Mouse (Mus musculus) right cerebral cortex, postnatal 14 days (tissue): Measurements from ENCODE around the gene Trub1.

Source experiments
- DNase-seq: peaks from one replicate; pipeline ENCODE4 v3.0.0; 2022

Trub1 gene

GRCm38 (mm10) chr19:57442936-57443657 is 9.6 kb upstream of the Trub1 start:
- DNase-seq, result no peak

- DNase-seq, result no peak
Measured at GRCm38 (mm10) chr19:57445049-57445448, 7.7 kb upstream of the Trub1 start.

- DNase-seq, result no peak
Measured at GRCm38 (mm10) chr19:57450849-57451248, 1.9 kb upstream of the Trub1 start.

GRCm38 (mm10) chr19:57451762-57452161 is 950 bp upstream of the Trub1 start:
- no peak for DNase-seq

- no peak for DNase-seq
Measured at GRCm38 (mm10) chr19:57453218-57453600, 497 bp downstream of the Trub1 start.

- DNase-seq, result no peak
Measured at GRCm38 (mm10) chr19:57455286-57455960, 2.7 kb downstream of the Trub1 start.

- DNase-seq, result peak; percentile 53
Measured at GRCm38 (mm10) chr19:57457075-57457474, 4.4 kb downstream of the Trub1 start.

- DNase-seq, result no peak
Measured at GRCm38 (mm10) chr19:57463741-57464140, 11.0 kb downstream of the Trub1 start.

- DNase-seq, result no peak
Measured at GRCm38 (mm10) chr19:57465742-57466141, 13.0 kb downstream of the Trub1 start.

- no peak for DNase-seq
Measured at GRCm38 (mm10) chr19:57471033-57471432, 18.3 kb downstream of the Trub1 start.

GRCm38 (mm10) chr19:57472169-57472568 is 19.5 kb downstream of the Trub1 start:
- DNase-seq, result no peak

- DNase-seq, result no peak
Measured at GRCm38 (mm10) chr19:57473301-57473700, 20.6 kb downstream of the Trub1 start.

GRCm38 (mm10) chr19:57475298-57475697 is 22.6 kb downstream of the Trub1 start:
- no peak for DNase-seq

GRCm38 (mm10) chr19:57477310-57477709 is 24.6 kb downstream of the Trub1 start:
- no peak for DNase-seq

- no peak for DNase-seq
Measured at GRCm38 (mm10) chr19:57478056-57478455, 25.3 kb downstream of the Trub1 start.

- no peak for DNase-seq
Measured at GRCm38 (mm10) chr19:57479886-57480655, 27.4 kb downstream of the Trub1 start.

- no peak for DNase-seq
Measured at GRCm38 (mm10) chr19:57481743-57482259, 29.1 kb downstream of the Trub1 start.

GRCm38 (mm10) chr19:57482815-57483214 is 30.1 kb downstream of the Trub1 start:
- no peak for DNase-seq

GRCm38 (mm10) chr19:57487051-57487658 is 34.4 kb downstream of the Trub1 start:
- no peak for DNase-seq

- no peak for DNase-seq
Measured at GRCm38 (mm10) chr19:57489527-57489926, 36.8 kb downstream of the Trub1 start.

GRCm38 (mm10) chr19:57491030-57491429 is 38.3 kb downstream of the Trub1 start:
- no peak for DNase-seq

GRCm38 (mm10) chr19:57494020-57494419 is 41.3 kb downstream of the Trub1 start:
- DNase-seq, result no peak

- DNase-seq, result no peak
Measured at GRCm38 (mm10) chr19:57498110-57498743, 45.5 kb downstream of the Trub1 start.
